Comparison of ENCODE assay signal across 13 mouse cellular contexts in the genomic region with DNA sequence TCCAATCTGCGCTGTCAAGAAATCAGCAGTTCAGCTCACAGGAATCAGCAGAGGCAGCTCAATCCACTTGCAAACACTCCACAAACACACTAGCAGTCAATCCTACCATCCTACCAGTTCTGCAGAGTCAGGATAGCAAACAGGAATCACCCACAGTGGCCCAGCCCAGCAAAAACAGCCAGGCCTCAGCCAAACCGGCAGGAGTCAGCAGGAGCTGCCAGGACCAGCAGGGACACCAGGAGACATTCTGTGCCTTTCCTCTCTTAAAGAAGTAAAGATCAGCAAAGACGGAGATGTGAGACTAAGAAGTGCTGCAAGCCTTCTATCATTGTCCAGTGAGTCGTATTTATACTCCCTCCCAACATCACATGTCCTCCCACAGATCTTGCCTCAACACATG.
DNase-seq lines count a peak whose midpoint lies in the region; ATAC-seq and TF ChIP-seq lines count a peak whose summit lies in the region.
"Had no signal": no experiment of that assay in that cellular context is flagged by ENCODE, and none has a peak within 500 bp of the region (broad histone marks: within the 10 kb centered on the region; RNA-seq: fewer than 3 reads in every experiment).

No protein-coding gene starts in this region.

- TF ChIP-seq POLR2A in bone marrow macrophage, adult 2 months (IDR thresholded peaks at IDR 0.05; ENCODE audit: borderline replicate concordance, low read depth, low read length): no peak

- intact Hi-C loops in left cerebral cortex, adult 2 months (cut with DNase I): no loop called here

- no peak overlapping the region for H3K4me3 ChIP-seq in left cerebral cortex, adult 2 months
- peak overlapping the region; percentile 27 for H3K4me3 ChIP-seq in bone marrow macrophage, adult 2 months (ENCODE audit: insufficient read depth, low read length)
- H3K4me3 ChIP-seq: liver, embryonic 15.5 days had no signal

- peaks cover 13% of the 10 kb centered on the region for H3K4me1 ChIP-seq in bone marrow macrophage, adult 2 months (ENCODE audit: control insufficient read depth, insufficient read depth, low read length)

- peak; percentile 62 for ATAC-seq in frontal cortex, adult (ENCODE audit: low TSS enrichment)
- ATAC-seq: intestine, embryonic 16.5 days had no signal

- DNase-seq in frontal cortex, postnatal 14 days (ENCODE audit: low spot score in 2 of 2): no peak
- no peak for DNase-seq in left cerebral cortex, adult 2 months (ENCODE audit: extremely low spot score in 1 of 2, low spot score in 2 of 2)
- DNase-seq in left cerebral cortex, adult 8-10 months (ENCODE audit: low spot score in 2 of 2): no peak
- peak; percentile 74 to 79 for DNase-seq in cerebellum, postnatal 25 days
- DNase-seq in B cell, adult 2 months: no peak
- no peak for DNase-seq in kidney, adult 18-20 months
- DNase-seq: adrenal gland, postnatal 10 days; heart, postnatal 4 days; kidney, postnatal 25 days had no signal

- TF ChIP-seq CTCF in left cerebral cortex, adult 2 months (IDR thresholded peaks at IDR 0.05): no peak
- TF ChIP-seq CTCF in bone marrow macrophage, adult 2 months (IDR thresholded peaks at IDR 0.05; ENCODE audit: low read depth, low read length): no peak

- peak overlapping the region; percentile 59 for H3K27ac ChIP-seq in left cerebral cortex, adult 2 months
- H3K27ac ChIP-seq in bone marrow macrophage, adult 2 months (ENCODE audit: insufficient read depth, low read depth, low read length): peak overlapping the region; percentile 60
- H3K27ac ChIP-seq: liver, embryonic 15.5 days had no signal

Comparison
In these comparisons a context has a peak if more than half of its experiments do, and no peak if none do; other contexts are left out.
1. DNase-seq: peak in cerebellum, postnatal 25 days (2 of 2); none in frontal cortex, postnatal 14 days (0 of 2), left cerebral cortex, adult 2 months (0 of 2), left cerebral cortex, adult 8-10 months (0 of 2), B cell, adult 2 months (0 of 2) and kidney, adult 18-20 months (single experiment).